Mouse (Mus musculus) urinary bladder, postnatal 4 days (tissue): ENCODE measurements at regions not wholly inside any gene's neighbourhood (a gene's known extent, or its start where the extent isn't known, plus 50 kb on each side); places are given as distances from the start of the nearest gene placed in this dataset.

Experiments used
- DNase-seq, 2 experiments: peaks; one replicate each; pipeline ENCODE4 v3.0.0; 2021 to 2022; ENCODE audit warnings: low spot score in 2 of 2

DNA sequence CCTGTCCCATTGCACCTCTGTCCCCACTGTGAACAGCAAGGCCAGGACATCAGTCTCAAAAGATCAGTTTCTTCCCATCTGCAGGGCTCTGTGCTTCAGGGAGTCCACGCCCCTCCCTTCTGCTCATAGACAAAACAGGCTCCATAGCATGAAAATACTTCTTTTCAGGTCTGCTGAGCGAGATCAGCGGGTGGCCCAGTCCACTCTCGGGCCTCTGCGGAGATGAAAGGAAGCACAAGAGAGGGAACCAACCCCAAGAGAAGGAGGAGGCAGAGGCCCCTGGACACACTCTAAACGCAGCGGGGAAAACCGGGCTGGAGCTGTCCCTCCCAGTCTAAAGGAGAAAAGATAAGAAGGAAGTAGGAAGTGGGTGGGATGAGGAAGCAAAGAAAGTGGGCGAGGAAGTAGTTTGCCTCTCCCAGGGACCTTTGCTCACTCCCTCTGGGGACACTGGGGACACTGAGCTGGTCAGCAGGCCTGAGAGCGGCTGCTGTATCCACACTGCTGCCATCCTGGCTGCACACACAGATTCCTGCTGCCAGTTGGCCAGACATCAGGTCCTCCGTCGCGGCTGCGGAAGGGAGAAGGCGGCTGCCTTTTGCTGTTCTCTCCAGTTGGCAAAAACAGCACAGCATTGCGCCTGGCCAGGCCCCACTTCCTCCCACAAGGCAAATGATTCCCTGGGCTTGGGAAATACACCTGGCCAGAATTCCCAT lies 143.5 kb downstream of the Rybp start:
- DNase-seq, result peak; percentile 54 to 68

- no peak for DNase-seq
These were observed 146.1 kb downstream of the Rybp start for GRCm38 (mm10) chr6:100141225-100141624.

DNA sequence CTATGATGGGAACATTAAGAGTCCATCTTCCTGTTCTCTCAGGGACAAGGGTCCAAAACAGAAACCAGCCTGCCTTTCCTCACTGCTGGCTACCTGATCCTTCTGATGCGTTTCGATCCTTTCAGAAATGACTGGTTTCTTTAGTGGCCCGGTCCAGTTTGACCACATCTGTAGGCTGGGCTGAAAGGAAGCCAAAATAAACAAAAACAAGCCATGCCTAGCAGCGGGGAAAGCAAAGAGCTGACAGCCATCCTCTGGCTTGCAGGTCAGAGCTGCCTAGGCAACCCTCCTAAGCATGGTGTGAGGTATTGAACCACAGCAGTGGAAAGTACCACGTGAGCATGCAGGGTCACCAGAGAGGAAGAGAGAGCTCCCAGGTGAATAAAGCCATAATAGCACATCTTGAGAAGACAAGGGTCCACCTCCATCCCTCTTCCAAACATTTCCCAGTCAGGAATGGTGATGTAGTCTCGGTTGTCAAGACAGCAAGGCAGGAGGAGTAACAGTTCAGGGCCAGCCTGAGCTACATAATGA lies 146.6 kb downstream of the Rybp start:
- no peak for DNase-seq

DNA sequence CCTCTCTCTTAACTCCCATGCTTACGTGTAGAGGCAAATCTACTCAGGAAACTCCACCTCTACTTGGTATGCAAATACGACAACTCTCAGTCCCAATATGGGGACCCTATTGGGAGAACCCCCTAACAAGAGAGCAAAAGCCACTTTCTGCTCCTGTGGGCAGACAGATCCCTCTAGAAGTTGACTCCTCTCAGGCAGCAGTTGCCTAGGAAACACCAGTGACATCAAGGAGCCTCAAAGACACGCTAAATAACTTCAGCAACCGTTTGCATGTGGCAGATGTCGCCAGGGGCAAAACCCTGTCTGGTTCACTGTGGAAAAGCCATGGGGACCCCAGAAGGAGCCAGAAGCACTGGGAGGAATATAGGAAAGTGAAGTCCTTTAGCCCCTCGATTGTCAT lies 147.5 kb downstream of the Rybp start:
- DNase-seq, result no peak

DNA sequence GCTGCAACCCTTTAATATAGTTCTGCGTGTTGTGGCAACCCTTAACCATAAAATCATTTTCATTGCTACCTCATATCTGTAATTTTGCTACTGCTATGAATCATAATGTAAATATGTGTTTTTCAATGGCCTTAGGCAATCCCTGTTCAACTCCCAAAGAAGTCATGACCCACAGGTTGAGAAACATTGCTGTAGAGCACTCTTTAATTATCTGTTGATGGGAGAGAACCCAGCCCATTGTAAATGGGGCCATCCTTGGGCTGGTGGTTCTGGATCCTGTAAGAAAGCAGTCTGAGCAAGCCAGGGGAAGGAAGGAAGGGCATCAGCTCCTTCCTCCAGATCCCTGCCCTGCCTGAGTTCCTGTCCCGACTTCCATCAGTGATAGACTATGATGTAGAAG lies 148.6 kb downstream of the Rybp start:
- no peak for DNase-seq

DNA sequence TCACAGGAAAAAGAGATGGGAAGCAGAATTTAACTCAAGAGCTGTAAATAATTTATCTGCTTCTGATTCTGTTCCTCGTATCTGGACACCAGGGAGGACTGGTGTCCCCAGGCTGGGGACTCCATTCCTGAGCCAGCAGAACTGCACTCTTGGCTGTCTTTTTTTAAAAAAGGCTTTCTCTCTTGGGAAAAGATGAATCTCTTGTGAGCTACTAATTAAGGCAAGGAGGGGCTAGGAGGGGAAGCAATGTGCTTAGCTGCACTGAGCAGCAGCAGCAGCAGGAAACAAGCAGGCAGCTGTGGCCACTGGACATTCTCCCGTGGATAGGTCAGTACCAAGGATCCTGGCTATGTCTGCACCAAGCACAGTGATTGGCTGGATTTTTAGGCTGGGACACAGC lies 152.1 kb downstream of the Rybp start:
- DNase-seq, result no peak

DNA sequence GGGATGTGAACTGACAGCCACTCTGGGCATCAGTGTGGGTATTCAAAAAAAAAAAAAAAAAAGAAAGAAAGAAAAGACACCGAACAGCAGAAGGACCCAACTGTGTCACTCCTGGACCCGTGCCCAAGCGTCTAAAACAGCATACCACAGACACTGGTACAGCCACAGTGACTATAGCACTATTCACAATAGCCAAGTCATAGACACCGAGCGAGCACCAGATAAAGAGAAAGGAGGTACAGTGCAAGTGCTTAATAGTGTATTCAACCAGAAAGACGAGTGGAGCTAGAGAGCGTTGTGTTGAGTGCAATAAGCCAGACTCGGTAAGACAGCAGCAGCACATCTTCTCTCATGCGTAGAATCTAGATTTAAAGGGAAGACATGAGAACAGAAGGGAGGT lies 153.3 kb downstream of the Rybp start:
- DNase-seq, result no peak

- DNase-seq, result no peak
These were observed 154.2 kb downstream of the Rybp start for GRCm38 (mm10) chr6:100132916-100133600.

- peak; percentile 80 to 83 for DNase-seq
These were observed 159.8 kb downstream of the Rybp start for GRCm38 (mm10) chr6:100127221-100128143.

GRCm38 (mm10) chr6:100126736-100127135 lies 160.5 kb downstream of the Rybp start:
- no peak for DNase-seq

DNA sequence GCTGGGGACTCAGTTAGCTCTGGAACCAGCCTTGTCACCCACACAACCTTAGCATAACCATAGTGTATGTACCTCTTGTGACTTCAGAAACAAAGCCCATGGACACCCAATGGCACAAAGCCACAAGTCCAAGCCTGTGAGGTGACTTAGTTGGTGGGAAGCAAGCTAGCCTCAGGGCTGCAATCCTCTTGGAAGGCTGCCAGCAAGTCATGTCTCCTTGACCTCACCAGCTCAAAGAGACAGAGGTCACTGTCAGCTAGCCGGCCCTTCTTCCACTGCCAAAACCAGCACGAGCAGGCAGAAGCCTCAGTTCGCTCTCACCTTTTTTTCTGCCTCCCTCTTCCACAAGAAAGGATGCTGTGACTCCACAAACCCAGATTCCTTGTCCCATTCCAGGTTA lies 161.0 kb downstream of the Rybp start:
- no peak for DNase-seq

- no peak for DNase-seq
These were observed 166.0 kb downstream of the Rybp start for GRCm38 (mm10) chr6:100121240-100121639.

- no peak for DNase-seq
These were observed 167.0 kb downstream of the Rybp start for GRCm38 (mm10) chr6:100120017-100120944.

DNA sequence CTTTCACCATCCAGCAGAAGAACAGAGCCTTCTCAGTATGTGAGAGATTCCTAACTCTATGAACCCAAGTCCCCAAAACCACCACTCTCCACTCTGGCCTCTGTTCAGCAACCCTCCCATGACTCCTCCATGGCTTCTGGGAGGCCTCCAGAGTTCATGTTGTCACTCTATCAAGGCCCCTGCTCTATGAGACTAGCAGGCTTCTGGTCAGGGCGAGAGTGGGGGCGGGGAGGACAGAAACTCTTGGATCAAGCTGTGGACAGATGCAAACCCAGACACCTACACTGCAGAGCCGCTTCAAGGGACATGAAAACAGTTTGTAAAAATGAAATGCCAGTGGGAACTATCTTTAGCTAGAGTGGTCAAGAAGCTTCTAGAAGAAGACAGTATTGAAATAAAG lies 170.2 kb downstream of the Rybp start:
- DNase-seq, result no peak

DNA sequence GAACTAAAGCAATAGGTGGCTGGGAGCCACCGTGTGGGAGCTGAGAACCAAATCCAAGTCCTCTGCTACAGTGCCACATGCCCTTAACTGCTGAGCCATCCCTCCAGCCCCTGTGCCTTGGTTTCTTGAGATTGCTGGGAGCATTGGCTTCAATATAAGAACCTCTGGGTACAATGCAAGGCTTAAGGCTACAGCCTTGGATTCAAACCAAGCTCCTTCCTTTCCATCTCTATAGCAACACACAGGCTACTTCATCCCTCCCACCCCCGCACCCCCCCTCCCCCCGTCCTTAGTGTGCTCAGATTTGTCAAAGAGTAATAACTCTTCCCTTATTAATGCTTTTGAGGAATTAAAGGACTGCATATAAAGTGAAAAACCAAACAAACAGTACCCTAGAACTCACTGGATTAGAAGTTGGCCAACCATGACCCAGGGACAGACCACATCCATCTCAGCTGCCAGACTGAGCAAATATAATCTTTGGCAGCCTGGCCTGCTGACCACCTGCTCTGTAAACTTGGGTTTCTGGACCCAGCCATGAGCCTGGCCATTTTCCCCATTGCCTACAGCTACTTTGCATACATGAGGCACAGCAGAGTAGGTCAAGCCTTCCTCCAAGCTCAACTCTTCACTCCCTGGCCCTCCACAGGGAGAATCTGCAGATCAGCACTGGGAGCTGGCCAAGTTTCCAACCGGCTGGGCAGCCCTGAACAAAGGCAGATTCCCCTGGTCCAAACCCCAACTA lies 173.7 kb downstream of the Rybp start:
- no peak for DNase-seq

DNA sequence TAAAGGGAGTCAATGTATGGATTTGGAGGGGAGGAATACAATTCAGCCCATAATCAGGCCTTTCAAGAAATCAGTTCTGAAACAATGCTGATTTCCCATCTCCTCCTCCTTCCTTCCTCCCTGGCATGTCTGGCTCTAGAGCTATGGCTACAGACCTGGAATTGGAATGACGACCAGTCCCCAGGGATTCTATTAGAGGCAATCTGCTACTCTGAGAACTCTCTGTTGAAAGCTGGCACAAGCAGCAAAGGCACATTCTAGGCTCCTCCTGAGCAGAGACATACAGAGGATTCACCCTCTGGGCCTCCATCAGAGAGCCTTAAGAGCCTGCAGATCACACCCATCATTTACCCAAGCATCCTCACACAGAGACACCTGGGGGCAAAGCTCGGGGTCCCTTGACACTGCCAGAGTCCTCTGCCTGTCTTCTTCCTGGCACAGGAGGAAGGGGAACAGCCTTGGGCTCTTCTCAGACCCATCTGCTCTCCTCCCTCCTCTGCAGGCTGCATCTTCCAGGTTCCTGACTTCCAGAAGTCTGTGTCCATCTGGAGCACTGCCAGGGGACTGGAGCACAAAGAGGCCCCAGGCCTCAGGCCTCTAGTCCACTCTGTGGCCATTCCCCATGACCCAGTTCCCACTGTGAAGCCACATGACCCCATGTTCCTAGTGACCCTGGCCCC lies 176.2 kb downstream of the Rybp start:
- peak in 1 of 2 experiments; percentile 49 for DNase-seq

- DNase-seq, result peak; percentile 59 to 68
These were observed 177.3 kb downstream of the Rybp start for GRCm38 (mm10) chr6:100109979-100110378.

DNA sequence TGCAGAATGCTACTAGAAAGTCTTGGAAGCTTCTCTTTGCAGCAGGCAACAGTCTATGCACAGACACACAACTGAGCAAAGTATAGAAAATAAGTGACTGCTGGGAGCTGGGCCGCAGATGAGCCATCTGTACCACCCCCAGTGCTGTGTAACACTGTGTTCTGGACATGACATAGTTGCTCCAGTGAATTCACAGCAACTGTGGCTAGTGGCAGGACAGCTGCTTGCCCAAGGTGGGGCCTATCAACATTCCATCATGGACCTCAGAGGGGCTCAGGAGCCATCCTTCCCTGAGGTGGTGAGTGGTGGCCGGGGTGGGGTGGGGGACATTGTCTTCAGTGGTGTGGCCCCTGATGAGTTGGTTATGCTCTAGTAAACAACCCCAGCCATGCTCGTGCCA lies 177.9 kb downstream of the Rybp start:
- no peak for DNase-seq

GRCm38 (mm10) chr6:100107508-100107907 lies 179.8 kb downstream of the Rybp start:
- DNase-seq, result no peak

DNA sequence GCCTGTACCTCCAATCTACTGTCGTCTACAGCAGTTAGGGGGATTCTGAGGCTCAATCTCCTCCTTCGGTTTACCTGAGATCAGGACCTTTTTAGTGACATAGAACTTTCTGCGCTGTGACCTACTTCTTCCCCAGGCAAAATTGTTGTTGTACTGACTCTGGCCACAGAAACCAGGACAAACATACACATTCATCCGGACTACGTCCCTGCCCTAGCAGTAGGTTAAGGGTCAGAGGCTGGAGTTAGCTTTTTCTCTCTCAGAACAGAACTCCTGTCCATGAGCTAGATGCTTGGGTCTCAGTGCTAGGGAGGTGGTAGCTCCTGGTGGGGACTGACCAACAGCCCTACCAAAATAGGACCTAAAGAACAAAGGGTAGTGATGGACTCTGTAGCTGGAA lies 180.2 kb downstream of the Rybp start:
- no peak for DNase-seq
